Mouse (Mus musculus): ENCODE data around the gene Plaur.

Gene Plaur

GRCm38 (mm10) chr7:24462388-24463319 lies at the start of gene Plaur:
Gene Plaur (plus strand): TSS chr7:24462484.
- DNase-seq (ENCODE audit: low spot score): peak; percentile 47

GRCm38 (mm10) chr7:24413630-24414029 lies 48.7 kb upstream of the Plaur start:
- no peak for DNase-seq (ENCODE audit: low spot score)

DNA sequence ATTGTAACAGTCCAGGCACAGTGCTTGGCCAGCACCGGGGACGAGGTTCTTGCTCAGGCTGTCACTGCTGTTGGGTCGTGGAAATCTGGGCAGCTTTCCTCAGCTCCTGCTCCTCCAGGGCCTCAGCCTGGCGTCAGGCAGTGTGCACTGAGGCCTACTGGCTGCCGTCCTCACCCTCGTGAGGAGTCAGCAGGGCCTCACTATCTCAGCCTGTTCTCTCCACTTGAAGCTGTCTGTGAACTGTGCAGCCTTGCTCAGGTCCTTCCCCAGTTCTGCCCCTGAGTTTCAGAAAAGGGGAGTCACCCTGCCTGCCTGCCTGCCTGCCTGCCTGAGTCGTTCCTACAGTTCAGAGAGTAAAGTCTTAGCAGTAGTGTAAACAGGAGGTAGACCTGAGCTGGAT lies 47.0 kb upstream of the Plaur start:
- no peak for DNase-seq (ENCODE audit: low spot score)

- no peak for DNase-seq (ENCODE audit: low spot score)
These were observed 42.7 kb upstream of the Plaur start for GRCm38 (mm10) chr7:24419579-24419978.

DNA sequence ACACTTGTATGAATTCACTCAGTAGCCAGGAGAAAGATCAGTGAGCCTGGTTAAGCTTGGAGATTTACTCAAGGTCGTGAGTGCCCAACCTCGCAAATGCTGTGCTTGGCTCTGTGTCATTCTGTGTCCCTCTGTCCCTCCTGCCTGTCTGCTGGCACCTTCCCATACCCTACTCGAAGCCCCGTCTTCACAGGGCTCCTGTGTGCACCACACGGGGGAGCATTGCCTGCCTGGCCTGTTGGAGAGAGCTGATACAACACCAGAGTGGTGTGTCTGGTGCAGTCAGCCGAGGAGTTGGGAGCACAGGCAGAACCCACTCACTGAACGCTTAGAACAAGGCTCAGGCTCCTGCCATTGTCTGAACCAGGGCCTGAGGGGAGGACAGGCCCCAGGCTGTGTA lies 40.6 kb upstream of the Plaur start:
- no peak for DNase-seq (ENCODE audit: low spot score)

- DNase-seq (ENCODE audit: low spot score): no peak
These were observed 40.0 kb upstream of the Plaur start for GRCm38 (mm10) chr7:24422251-24422650.

- DNase-seq (ENCODE audit: low spot score): no peak
These were observed 39.0 kb upstream of the Plaur start for GRCm38 (mm10) chr7:24423107-24423763.

DNA sequence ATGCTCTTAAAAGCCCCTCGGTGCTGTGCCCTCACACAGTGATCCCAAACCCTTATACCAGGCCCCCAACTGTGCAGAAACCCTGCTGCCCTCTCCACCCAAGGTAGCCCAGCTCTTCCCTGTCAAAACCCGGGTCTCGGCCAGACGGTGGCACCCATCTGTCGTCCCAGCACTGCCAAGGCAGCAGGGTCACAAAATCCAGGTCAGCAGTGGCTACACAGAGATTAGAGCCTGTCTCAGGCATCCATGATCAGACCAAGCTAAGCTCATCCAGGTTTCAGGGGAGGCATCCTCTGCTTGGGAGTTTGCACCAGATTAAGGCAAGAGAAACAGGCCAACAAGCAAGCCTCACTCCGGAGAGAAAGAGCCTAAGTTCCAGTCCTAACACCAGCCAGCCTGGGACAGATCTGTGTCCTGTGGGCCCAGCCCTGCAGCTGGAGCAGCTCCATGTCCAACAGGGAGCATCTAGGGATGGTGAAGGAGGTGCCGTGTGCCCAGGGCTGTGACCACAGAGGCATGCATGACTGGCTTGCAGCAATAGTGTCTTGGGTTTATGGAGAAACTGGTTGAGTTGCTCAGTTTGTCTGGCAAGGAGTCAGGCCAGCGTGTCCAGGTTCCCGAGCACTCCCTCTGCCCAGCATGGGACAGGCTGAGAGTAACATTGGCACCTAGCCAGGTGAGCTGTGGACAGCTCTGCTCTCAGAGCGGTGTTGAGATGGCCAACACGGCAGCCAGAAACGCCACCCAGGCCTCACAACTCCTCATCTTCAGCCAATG lies 38.1 kb upstream of the Plaur start:
- peak; percentile 63 for DNase-seq (ENCODE audit: low spot score)

GRCm38 (mm10) chr7:24425919-24426318 lies 36.4 kb upstream of the Plaur start:
- DNase-seq (ENCODE audit: low spot score): no peak

GRCm38 (mm10) chr7:24427168-24427567 lies 35.1 kb upstream of the Plaur start:
- DNase-seq (ENCODE audit: low spot score): no peak

DNA sequence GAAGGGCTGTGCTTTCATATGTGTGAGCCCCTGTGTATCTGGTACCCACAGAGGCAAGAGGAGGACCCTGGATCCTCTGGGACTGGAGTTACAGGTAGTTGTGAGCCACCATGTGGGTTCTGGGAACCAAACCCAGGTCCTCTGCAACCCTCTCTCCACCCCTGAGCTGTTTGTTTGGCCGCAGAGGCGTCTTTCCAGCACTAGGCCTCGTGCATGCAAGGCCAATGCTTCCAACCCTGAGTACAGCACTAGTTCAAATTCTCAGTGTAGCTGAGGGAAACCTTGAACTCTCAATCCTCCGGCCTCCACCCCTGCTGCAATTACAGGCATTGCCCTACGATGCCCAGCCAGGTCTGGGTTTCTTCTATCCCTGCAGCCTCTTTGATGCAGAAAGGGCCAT lies 33.6 kb upstream of the Plaur start:
- DNase-seq (ENCODE audit: low spot score): no peak

- peak; percentile 28 for DNase-seq (ENCODE audit: low spot score)
These were observed 32.7 kb upstream of the Plaur start for GRCm38 (mm10) chr7:24429413-24430112.

DNA sequence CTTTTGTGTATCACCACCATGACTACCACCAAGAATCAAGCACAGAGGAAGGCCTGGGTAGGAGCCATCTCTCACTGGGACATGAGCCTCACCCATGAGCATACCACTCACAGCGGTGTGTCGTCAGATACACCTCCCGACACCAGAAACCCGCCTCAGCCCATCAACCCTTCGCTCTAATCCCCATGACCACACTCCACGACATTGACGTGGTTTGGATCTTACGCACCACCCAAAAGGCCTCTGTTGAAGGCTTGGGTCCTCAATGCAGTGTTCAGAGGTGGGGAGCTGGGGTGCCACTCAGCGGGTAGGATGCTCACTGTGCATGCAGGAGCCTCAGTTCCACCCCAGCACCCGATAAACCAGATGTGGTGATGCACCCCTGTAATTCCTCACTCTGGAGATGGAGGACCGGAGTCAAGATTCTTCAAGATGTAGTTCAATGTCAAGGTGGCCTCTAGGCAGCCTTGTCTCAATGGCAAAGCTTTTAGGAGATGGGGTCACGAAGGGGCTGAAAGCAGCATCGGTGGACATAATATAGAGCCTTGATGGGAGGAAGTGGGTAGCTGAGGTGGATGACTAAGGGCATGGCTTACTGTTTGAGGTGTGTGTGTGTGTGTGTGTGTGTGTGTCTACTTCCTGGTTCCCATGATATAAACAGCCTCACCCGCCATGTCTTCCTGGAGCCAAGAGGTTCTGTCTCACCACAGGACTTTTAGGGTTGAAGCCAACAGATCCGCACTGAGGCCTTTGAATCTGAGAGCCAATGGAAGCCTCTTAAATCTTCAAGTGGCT lies 31.5 kb upstream of the Plaur start:
- no peak for DNase-seq (ENCODE audit: low spot score)

- no peak for DNase-seq (ENCODE audit: low spot score)
These were observed 30.6 kb upstream of the Plaur start for GRCm38 (mm10) chr7:24431713-24432112.

GRCm38 (mm10) chr7:24435305-24435704 lies 27.0 kb upstream of the Plaur start:
- no peak for DNase-seq (ENCODE audit: low spot score)

- no peak for DNase-seq (ENCODE audit: low spot score)
These were observed 24.3 kb upstream of the Plaur start for GRCm38 (mm10) chr7:24437981-24438380.

GRCm38 (mm10) chr7:24439191-24439590 lies 23.1 kb upstream of the Plaur start:
- DNase-seq (ENCODE audit: low spot score): no peak

GRCm38 (mm10) chr7:24439891-24440290 lies 22.4 kb upstream of the Plaur start:
- DNase-seq (ENCODE audit: low spot score): no peak

GRCm38 (mm10) chr7:24441785-24442184 lies 20.5 kb upstream of the Plaur start:
- peak; percentile 84 for DNase-seq (ENCODE audit: low spot score)

- no peak for DNase-seq (ENCODE audit: low spot score)
These were observed 20.0 kb upstream of the Plaur start for GRCm38 (mm10) chr7:24442313-24442712.
